Mouse (Mus musculus): Measurements from ENCODE around the gene Rbbp4.

GRCm38 (mm10) chr4:129375000-129375399 is 39.8 kb upstream of the Rbbp4 start:
- TF ChIP-seq RCOR1 (IDR thresholded peaks at IDR 0.05; ENCODE audit: low read depth, low read length) (no peak), EP300 (IDR thresholded peaks at IDR 0.05; ENCODE audit: low read depth in 1 of 2, low read length in 2 of 2) (no peak), RAD21 (IDR thresholded peaks at IDR 0.05; ENCODE audit: low read depth, low read length) (no peak), TCF12 (IDR thresholded peaks at IDR 0.05; ENCODE audit: low read depth, low read length) (no peak), CTCF (IDR thresholded peaks at IDR 0.05 in 2 of 3, conservative IDR thresholded peaks at IDR 0.05 in 1 of 3; ENCODE audit: control insufficient read depth in 1 of 3, insufficient read depth in 1 of 3, low read depth in 2 of 3, low read length in 3 of 3, poor library complexity in 1 of 3, severe bottlenecking in 1 of 3) (no peak), POLR2A (IDR thresholded peaks at IDR 0.05; ENCODE audit: control insufficient read depth in 1 of 2, insufficient read depth in 1 of 2, low read depth in 1 of 2, low read length in 2 of 2, poor library complexity in 1 of 2) (no peak), SMC3 (IDR thresholded peaks at IDR 0.05; ENCODE audit: low read depth, low read length) (no peak), ZMIZ1 (IDR thresholded peaks at IDR 0.05; ENCODE audit: low read depth, low read length) (no peak), POLR2AphosphoS2 (IDR thresholded peaks at IDR 0.05; ENCODE audit: low read length) (no peak), JUND (IDR thresholded peaks at IDR 0.05; ENCODE audit: low read depth, low read length) (no peak)

Data from MEL (cell line).